In genomic region chr8:122566766-122567165, GRCm38 (mm10) we compare ENCODE assay signal across 8 mouse cellular contexts. TPM values are rescaled to one million over a fixed set of nuclear protein-coding genes. Genes with fewer than 3 reads are reported as not detected.
DNase-seq lines count a peak whose midpoint lies in the region; ATAC-seq and TF ChIP-seq lines count a peak whose summit lies in the region.

No protein-coding gene starts in this region.

- WGBS in thymus, adult 2 months: 51% methylated on average over 6 of the region's 6 CpGs
- 26% methylated on average over 6 of the region's 6 CpGs for WGBS in heart, embryonic 14.5 days
- 16% methylated on average over 6 of the region's 6 CpGs for WGBS in lung, postnatal 0 days

- peak overlapping the region; percentile 92 for H3K4me2 ChIP-seq in heart, embryonic 14.5 days (ENCODE audit: low read length)
- peak overlapping the region; percentile 83 for H3K4me2 ChIP-seq in lung, postnatal 0 days (replicated peaks; ENCODE audit: low read depth, low read length)

- TF ChIP-seq POLR2A in thymus, adult 2 months (IDR thresholded peaks at IDR 0.05; ENCODE audit: control insufficient read depth, extremely low read depth, insufficient read depth, low read length, poor library complexity): no peak

- H3K9ac ChIP-seq in heart, embryonic 14.5 days (ENCODE audit: low read length): peak overlapping the region; percentile 93
- peak overlapping the region; percentile 73; the same call in 1 of the 2 replicates for H3K9ac ChIP-seq in lung, postnatal 0 days (replicated peaks; ENCODE audit: low read depth)

- DNase-seq in adrenal gland, postnatal 10 days: peak; percentile 62
- no peak for DNase-seq in adrenal gland, postnatal 4 days (ENCODE audit: low spot score in 2 of 2)
- DNase-seq in thymus, adult 2 months: no peak
- no peak for DNase-seq in thymus, postnatal 10 days (ENCODE audit: low spot score in 2 of 2)
- no peak for DNase-seq in lung, postnatal 0 days (ENCODE audit: low spot score)
- DNase-seq in frontal cortex, postnatal 10 days (ENCODE audit: low spot score in 2 of 2): no peak
- DNase-seq in layer of hippocampus, adult 9-11 months: no peak

- no peaks in the 10 kb centered on the region for H3K27me3 ChIP-seq in thymus, adult 2 months (ENCODE audit: control insufficient read depth, insufficient read depth, low read length)
- no peaks in the 10 kb centered on the region for H3K27me3 ChIP-seq in heart, embryonic 14.5 days (ENCODE audit: control insufficient read depth, insufficient read depth, low read length)
- no peaks in the 10 kb centered on the region for H3K27me3 ChIP-seq in lung, postnatal 0 days (replicated peaks; ENCODE audit: insufficient read depth, low read length)

- no peaks in the 10 kb centered on the region for H3K9me3 ChIP-seq in heart, embryonic 14.5 days (ENCODE audit: control insufficient read depth, low read length)
- H3K9me3 ChIP-seq in lung, postnatal 0 days (ENCODE audit: low read length): no peaks in the 10 kb centered on the region

- peaks cover 15% of the 10 kb centered on the region for H3K36me3 ChIP-seq in thymus, adult 2 months (ENCODE audit: control insufficient read depth, insufficient read depth, low read length)
- peaks cover 26% of the 10 kb centered on the region for H3K36me3 ChIP-seq in heart, embryonic 14.5 days (ENCODE audit: control insufficient read depth, insufficient read depth, low read length)
- no peaks in the 10 kb centered on the region for H3K36me3 ChIP-seq in lung, postnatal 0 days (ENCODE audit: insufficient read depth, low read length)

- TF ChIP-seq EP300 in lung, postnatal 0 days (IDR thresholded peaks at IDR 0.05): no peak

- ATAC-seq in heart, embryonic 14.5 days (ENCODE audit: insufficient number of reproducible peaks, insufficient read depth, low FRiP score, low read depth): no peak
- no peak for ATAC-seq in lung, postnatal 0 days

- TF ChIP-seq CTCF in thymus, adult 2 months (IDR thresholded peaks at IDR 0.05; ENCODE audit: borderline replicate concordance, control insufficient read depth, extremely low read depth, insufficient read depth, low read length, poor library complexity): no peak
- TF ChIP-seq CTCF in lung, postnatal 0 days (IDR thresholded peaks at IDR 0.05): no peak

- H3K4me3 ChIP-seq in thymus, adult 2 months (ENCODE audit: control insufficient read depth, insufficient read depth, low read length): peak overlapping the region; percentile 62
- peak overlapping the region; percentile 71 to 88 for H3K4me3 ChIP-seq in heart, embryonic 14.5 days (ENCODE audit: control insufficient read depth in 1 of 2, insufficient read depth in 1 of 2, low read depth in 1 of 2, low read length in 2 of 2)
- peak overlapping the region; percentile 74 for H3K4me3 ChIP-seq in lung, postnatal 0 days (ENCODE audit: low read depth, low read length)

- peaks cover 24% of the 10 kb centered on the region for H3K4me1 ChIP-seq in thymus, adult 2 months (replicated peaks; ENCODE audit: control insufficient read depth, insufficient read depth, low read length)
- peaks cover 14 to 24% of the 10 kb centered on the region in 2 experiments for H3K4me1 ChIP-seq in heart, embryonic 14.5 days (ENCODE audit: control insufficient read depth in 2 of 2, insufficient read depth in 2 of 2, low read length in 2 of 2)
- H3K4me1 ChIP-seq in lung, postnatal 0 days (ENCODE audit: insufficient read depth, low read depth, low read length): peaks cover 10% of the 10 kb centered on the region; the same call in 1 of the 2 replicates

- peak overlapping the region; percentile 32; the same call in 1 of the 2 replicates for H3K27ac ChIP-seq in thymus, adult 2 months (ENCODE audit: control insufficient read depth, insufficient read depth, low read length)
- H3K27ac ChIP-seq in heart, embryonic 14.5 days (replicated peaks in 1 of 2; ENCODE audit: control insufficient read depth in 1 of 2, insufficient read depth in 1 of 2, low read depth in 2 of 2, low read length in 2 of 2): peak overlapping the region; percentile 90 to 94
- H3K27ac ChIP-seq in lung, postnatal 0 days (ENCODE audit: low read length): peak overlapping the region; percentile 90

RNA-seq across cellular contexts. Expression of gene Cdt1, which starts 1.0 kb away (rescaled TPM):
- 10 to 100 TPM; 17.2 to 20.7 TPM for total RNA-seq in adrenal gland, postnatal 10 days (2021)
- 10 to 100 TPM; 33.2 to 36.6 TPM for total RNA-seq in adrenal gland, postnatal 4 days (2021)
- polyA plus RNA-seq in thymus, adult 2 months (2012; rRNA removed): 136 and 210 TPM in 2 replicates
- 23.2 and 27.6 TPM in 2 replicates for polyA plus RNA-seq in heart, embryonic 14.5 days (2014; fragmentation: Nextera tagmentation; extraction: Ambion mirVana)
- 7.4 and 7.7 TPM in 2 replicates for polyA plus RNA-seq in lung, postnatal 0 days (2015; fragmentation: Nextera tagmentation; extraction: Ambion mirVana)

RNA-seq across cellular contexts. Expression of gene Aprt, which starts 9.9 kb away (rescaled TPM):
- 10 to 100 TPM; 67.5 to 72.3 TPM for total RNA-seq in adrenal gland, postnatal 10 days (2021)
- total RNA-seq in adrenal gland, postnatal 4 days (2021): 10 to 100 TPM; 93.4 to 98.6 TPM
- 119 and 136 TPM in 2 replicates for polyA plus RNA-seq in thymus, adult 2 months (2012; rRNA removed)
- polyA plus RNA-seq in heart, embryonic 14.5 days (2014; fragmentation: Nextera tagmentation; extraction: Ambion mirVana): 240 and 243 TPM in 2 replicates
- 203 and 206 TPM in 2 replicates for polyA plus RNA-seq in lung, postnatal 0 days (2015; fragmentation: Nextera tagmentation; extraction: Ambion mirVana)

RNA-seq across cellular contexts. Expression of gene Piezo1, which starts 15.6 kb away (rescaled TPM):
- 10 to 100 TPM; 31.5 to 41.5 TPM for total RNA-seq in adrenal gland, postnatal 10 days (2021)
- 10 to 100 TPM; 49.0 to 52.1 TPM for total RNA-seq in adrenal gland, postnatal 4 days (2021)
- 93.6 and 106 TPM in 2 replicates for polyA plus RNA-seq in thymus, adult 2 months (2012; rRNA removed)
- polyA plus RNA-seq in heart, embryonic 14.5 days (2014; fragmentation: Nextera tagmentation; extraction: Ambion mirVana): 14.9 and 16.3 TPM in 2 replicates
- polyA plus RNA-seq in lung, postnatal 0 days (2015; fragmentation: Nextera tagmentation; extraction: Ambion mirVana): 27.3 and 31.3 TPM in 2 replicates

RNA-seq across cellular contexts. Expression of gene Galns, which starts 44.5 kb away (rescaled TPM):
- total RNA-seq in adrenal gland, postnatal 10 days (2021): 1 to 10 TPM; 8.0 to 8.3 TPM
- 10 to 100 TPM; 11.9 to 13.9 TPM for total RNA-seq in adrenal gland, postnatal 4 days (2021)
- 15.6 and 19.2 TPM in 2 replicates for polyA plus RNA-seq in thymus, adult 2 months (2012; rRNA removed)
- polyA plus RNA-seq in heart, embryonic 14.5 days (2014; fragmentation: Nextera tagmentation; extraction: Ambion mirVana): 10.3 and 11.2 TPM in 2 replicates
- 14.3 and 14.5 TPM in 2 replicates for polyA plus RNA-seq in lung, postnatal 0 days (2015; fragmentation: Nextera tagmentation; extraction: Ambion mirVana)

RNA-seq across cellular contexts. Expression of gene Trappc2l, which starts 44.7 kb away (rescaled TPM):
- 10 to 100 TPM; 48.9 to 56.5 TPM for total RNA-seq in adrenal gland, postnatal 10 days (2021)
- 10 to 100 TPM; 51.5 to 51.8 TPM for total RNA-seq in adrenal gland, postnatal 4 days (2021)
- polyA plus RNA-seq in thymus, adult 2 months (2012; rRNA removed): 104 and 133 TPM in 2 replicates
- 78.2 and 84.8 TPM in 2 replicates for polyA plus RNA-seq in heart, embryonic 14.5 days (2014; fragmentation: Nextera tagmentation; extraction: Ambion mirVana)
- 66.8 and 70.0 TPM in 2 replicates for polyA plus RNA-seq in lung, postnatal 0 days (2015; fragmentation: Nextera tagmentation; extraction: Ambion mirVana)

Comparison
In these comparisons a context has a peak if more than half of its experiments do, and no peak if none do; other contexts are left out.
1. H3K27ac ChIP-seq: peak in every context shown above with its lines; median percentile 92 in heart, embryonic 14.5 days; 90 in lung, postnatal 0 days; 32 in thymus, adult 2 months.